Mouse (Mus musculus) ovary, postnatal 10 days (tissue): Measurements from ENCODE around the gene Mettl24.
"Not testable (repeated sequence)": the region's sequence is repeated elsewhere in the genome, so short reads cannot be mapped to it uniquely, and the experiment has no call there.

ENCODE experiments used
- DNase-seq: peaks from one replicate; pipeline ENCODE4 v3.0.0; 2022; ENCODE audit warnings: low spot score

Gene Mettl24

DNA sequence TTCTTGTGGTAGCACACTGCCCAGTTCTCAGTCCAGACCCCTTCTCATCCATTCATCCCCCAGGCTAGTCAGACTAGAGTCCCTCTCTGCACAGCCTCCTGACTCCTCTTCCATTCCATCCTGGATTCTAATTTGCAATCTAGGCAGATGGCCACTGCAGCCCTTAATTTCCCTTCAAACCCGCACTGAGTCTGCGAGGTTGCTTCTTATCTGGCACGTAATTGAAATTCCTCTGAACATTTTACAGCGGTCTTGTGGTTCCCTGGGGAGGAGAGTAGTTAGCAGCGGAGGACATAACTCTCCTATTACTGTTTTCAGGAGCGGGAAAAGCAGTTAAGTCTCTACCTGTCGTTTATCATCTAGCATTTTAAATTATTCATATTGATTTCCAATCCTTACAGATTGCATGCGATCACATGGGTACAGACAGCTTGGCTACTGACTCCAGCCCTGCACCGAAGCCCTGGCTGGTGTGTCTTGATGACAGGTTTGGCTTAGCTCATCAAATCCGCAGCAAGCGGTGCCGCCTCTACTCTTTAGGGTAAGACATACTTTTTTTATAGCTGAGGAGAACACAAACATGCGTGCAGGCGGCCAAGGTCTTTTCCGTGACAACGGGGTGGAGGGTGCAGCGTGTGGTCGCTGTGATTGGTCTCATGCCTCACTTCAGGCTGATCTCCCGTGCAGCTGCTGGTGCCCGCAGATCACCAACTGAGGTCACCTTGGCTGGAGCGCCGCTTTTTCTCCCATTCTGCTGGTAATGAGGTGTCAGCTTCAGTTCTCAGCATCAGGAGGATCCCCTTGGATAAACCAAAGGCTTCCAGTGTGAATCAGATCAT is 54.4 kb downstream of the Mettl24 start:
- no peak for DNase-seq

DNA sequence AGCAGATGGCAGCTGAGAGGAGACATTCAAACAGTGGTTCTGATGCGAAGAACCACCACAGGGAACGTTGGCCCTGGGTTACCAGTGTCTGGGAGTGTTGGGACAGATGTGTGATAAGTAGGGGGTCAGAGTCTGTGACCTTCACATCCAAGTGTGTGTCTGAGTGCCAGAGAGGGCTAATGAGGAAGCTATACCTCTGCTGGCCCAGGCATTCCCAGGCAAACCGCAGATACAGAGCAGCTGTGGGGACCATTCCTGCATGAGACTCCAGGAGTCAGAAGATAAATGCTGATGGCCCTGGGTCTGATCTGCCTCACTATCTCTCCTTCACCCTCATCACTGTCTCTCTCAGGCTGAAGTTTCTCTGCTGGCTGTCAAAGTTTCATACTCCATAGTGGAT is 57.6 kb downstream of the Mettl24 start:
- no peak for DNase-seq

DNA sequence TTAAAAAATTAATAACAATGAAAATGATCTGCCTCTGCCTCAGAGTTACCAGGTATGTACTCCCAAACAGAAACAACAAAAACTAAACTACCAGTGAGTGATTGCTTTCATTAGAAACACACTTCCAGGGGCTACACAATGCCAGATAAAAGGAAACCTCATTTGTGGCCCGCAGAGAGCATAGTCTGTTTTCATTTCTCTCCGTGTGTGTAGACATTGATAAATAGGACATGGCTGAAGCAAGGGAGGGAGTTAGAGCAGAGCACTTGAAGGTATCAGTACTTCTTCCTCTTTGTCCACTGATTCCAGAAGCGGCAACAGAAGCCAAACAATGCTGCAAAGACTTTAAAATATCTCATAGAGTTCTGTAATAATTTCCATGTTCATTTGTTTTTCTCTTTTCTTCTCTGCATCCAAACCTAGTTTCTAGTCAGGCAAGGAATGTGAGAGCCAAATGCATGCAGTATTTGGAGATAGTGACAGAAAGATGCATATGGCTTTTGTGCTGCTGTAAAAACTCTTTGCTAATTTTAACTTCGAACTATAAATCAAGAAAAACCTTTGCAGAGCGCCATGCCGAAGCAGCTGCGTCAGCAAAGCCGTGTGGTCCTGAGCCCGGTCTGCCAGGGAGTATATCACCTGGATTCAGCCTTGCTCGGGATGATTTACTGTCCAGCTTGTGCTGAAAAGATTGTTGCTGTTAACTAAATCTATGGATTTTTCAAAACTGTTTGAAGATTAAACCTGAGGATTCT is 67.4 kb downstream of the Mettl24 start:
- no peak for DNase-seq

DNA sequence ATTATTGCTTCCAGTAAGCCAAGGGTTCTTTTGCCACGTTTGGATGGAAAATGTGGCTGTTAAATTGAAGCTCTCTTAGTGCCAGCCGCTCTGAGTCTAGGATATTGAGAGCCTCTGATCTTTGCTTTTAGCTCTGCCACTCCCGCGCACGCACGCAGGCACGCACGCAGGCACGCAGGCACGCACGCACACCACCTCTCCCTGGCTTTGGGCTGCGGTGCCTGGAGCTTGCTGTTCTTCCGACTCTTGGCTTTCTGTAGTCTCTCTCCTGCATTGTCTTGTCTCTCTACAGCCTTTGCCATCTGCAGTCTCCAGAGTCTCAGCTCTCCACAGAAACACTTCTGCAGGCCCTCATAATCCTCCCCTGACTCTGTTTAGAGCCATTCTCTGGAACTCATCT is 68.1 kb downstream of the Mettl24 start:
- DNase-seq = no peak

DNA sequence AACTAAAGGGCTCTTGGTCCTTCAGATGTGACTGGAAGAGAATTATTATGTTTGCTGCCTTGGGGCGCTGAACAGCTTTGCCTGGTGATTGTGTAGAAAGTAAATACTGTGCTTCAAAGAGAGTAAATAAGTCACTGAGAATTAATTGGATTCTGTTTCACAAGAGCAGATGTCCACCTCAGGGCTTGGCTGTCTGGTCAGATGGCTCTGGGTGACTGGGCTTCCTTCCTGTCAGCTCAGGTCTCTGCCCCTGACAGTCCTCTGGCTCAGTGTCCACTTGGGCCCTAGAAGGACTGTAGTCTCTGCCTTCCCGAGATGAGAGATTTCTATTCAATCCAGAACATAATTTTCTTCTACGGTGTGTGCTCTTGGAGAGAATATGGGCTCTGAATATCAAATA is 70.0 kb downstream of the Mettl24 start:
- no peak for DNase-seq

DNA sequence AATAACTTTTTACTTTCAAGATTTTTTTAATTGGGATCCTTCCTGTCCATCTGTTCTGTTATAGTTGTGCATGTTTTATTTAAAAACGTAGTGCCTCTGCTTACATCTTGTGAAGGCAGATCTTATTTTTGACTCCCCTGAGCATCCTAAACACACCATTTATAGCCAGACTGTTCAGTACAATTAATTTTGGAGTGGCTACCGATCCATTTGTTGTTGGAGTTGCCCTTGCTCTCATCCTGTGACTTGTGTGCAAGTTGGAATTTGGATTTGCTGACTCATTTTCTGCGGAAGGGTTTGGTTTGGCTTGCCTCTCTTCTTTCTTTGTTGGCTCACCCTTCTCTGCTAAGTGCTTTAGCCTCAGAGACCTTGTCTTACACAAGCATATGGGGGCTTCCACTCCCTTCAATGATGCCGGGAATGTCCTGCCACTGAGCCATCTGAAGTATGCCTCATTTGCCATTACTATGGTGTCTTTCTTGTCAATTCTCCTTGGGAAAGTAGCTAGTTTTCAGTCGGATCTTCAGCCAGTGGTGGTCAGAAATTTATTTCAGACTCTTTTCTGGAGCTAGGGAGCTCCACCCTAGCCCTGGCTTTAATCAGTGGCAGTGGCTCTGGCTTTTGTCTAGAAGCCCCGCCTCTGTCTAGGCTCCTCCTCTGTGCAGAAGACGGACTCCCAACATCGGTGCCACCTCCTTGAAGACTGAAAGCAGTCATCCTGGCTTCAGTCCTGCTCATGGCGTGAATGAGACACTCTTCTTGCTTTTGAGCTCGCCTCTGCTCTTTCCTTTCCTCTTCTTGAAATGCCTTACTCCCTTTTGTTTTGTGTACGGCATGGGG is 75.3 kb downstream of the Mettl24 start:
- DNase-seq = no peak

DNA sequence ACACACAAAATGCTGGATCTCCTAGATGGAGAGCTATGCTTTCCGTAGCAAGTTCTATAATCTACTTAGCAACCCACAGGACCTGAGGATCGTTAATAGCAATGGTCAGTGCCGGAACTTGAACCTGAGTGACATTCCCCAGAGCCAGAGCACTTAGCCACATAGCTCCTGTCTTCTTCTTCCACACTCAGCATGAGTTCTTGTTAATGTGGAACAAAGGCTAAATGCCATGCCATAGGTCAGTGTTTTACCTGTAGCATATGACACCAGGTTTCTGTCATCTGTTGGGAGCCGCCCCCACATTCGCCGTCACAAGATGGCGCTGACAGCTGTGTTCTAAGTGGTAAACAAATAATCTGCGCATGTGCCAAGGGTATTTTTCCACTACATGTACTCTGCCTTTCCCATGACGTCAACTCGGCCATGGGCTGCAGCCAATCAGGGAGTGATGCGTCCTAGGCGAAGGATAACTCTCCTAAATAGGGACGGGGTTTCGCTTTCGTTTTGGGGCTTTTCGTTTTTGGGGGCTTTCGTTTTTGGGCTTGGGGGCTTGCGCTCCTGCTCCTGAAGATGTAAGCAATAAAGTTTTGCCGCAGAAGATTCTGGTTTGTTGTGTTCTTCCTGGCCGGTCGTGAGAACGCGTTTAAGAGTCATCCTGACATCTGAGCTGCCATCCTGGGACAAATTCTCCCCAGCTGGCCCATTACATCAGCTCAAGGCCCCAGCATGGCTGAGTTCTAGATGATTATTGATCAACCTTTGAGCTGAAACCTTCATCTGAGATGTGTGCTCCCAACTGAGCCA is 76.5 kb downstream of the Mettl24 start:
- DNase-seq = not testable (repeated sequence)

DNA sequence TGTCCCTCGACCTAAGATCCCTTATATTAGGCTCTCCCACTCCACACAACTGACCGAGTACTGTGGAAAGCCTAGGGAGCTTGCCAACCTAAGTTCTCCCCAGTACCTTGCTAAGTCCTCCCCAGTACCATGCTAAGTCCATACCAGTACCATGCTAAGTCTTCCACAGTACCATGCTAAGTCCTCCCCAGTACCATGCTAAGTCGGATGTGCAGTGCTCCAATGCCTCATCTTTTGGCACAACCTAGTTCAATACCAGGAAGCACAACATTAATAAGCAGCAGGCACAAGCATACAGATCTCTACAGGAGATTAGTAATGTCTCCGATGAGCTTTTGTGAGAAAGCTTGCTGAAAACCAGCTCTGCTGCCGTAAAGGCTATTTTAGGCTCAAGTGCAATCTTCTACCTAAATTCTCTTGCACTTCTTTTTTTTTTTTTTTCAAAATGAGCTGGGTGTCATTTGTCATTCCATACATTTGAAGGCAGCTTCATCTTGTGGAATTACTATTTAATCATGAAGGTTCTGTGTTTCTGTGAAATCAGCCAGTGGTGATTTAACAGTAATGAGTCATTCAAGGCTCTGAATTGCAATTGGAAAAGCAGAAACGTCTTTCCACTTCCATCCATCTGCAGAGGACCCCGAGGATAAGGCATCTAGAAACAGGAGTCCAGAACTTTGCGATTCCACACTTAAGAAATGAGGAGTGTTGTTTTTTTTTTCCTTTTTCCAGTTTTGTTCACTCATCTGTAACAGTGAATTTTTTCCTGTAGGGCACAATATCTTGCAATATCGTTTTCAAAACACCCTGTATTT is 77.3 kb downstream of the Mettl24 start:
- DNase-seq = no peak

DNA sequence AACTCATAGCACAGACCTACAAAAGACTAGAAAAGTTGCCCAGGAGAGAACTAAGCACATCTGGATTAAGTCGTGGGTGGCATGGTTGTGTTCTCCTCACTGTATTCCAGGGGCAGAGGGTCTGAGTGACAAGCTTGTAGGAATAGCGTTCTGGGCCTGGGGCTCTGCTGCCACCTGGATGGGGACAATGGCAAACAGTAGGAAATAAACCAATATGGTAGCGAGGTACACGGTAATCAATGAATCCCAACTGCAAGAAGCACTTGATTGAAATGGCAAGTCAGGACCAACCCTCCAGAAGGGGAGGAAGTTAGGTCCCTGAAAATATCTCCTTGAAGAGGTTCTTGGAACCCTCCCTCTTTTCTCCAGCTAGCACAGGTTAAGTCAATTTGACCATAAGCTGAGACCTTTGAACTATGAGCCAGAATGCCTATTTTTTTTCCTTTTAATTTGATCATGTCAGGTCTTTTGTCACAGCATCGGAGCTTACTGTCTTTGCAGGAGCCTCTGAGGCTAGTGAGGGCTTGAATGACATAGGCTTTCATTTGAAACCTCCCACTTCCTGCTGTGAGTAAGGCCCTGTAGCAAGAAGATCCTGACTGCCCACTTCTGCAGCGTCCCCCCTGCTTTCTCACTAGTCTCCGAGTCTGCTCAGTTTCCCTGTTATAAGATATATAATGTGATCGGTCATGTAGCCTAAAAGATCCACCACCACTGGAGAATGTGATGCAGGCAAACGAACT is 78.1 kb downstream of the Mettl24 start:
- no peak for DNase-seq

DNA sequence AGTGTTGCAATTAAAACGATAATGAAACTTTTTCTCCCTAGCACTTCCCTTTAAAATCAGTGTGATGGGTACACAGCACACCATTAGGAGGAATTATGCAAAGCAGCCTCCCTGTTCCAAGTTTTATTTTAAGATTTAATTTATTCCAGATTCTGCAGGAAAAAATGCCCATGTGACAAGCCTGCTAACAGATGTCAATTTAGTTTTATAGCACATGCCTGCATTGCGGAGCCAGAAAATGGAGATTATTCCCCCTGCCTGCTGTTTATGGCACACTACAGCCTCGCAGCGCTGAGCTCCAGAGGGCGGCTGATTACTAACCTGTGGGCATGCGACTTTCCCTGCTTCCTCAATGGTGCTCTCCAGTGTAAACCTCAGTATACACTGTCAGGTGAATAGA is 79.5 kb downstream of the Mettl24 start:
- no peak for DNase-seq

DNA sequence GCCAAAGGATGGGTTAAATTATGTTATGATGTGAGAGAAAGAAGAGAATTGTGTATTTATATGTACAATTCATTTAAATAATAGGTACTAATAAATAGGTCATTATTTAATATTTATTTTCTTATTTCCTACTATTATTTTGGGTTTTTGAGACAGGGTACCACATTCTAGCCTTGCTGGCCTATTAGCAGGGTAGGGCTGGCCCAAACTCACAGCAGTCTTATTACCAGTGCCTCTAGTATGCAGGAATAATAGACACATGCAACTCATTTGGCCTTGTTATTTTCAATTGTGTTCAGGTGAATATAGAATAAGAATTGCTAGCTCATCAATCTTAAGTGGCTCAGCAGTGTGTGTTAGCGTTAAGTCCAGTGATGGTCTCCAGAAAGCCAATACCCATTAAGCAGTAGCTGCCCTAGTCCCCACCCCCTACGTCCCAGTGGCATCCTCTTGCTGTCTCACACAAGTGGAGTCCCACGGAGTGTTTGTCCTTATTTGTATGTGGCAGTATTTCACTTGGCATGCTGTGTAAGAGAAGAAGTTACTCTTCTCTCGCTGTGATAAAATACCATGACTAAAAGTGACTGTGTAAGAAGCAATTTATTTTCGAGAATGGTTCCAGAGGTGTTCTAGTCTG is 80.1 kb downstream of the Mettl24 start:
- no peak for DNase-seq

DNA sequence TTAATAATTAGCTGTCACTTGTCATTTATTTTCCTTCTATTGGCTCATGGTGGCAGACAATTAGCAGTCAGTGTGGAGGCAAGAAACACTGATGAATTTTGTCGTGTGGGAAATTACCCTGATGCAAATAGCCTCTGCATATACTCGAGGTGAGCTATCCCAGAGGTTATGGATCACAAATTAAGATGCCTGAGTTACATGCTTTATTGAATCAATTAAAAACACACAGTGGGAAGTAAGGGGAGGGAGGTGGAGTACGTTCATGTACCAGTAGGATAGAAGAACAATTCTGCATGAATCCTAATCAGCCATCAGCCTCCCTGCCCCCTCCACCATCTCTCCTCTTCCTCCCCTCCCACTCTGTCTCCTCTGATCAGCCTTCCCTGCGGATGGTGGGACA is 89.2 kb downstream of the Mettl24 start:
- no peak for DNase-seq

DNA sequence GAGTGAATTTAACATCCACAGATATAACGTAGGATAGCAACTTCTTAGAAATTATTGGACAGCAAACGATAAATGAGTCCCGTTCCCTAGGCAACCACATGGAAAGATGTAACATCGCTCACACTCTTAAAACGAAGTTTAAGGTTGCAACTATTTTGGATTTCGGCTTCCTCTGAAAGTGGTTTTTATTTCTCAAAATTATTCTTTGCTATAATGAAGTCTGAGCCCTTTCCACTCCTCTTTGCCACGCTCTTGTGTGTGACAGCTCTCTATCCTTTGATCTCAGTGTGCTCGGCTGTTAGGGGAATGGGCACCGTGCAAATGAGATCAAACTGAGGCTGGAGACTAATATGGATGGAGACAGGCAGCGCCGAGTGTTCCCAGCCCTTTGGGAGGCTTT is 92.1 kb downstream of the Mettl24 start:
- no peak for DNase-seq

DNA sequence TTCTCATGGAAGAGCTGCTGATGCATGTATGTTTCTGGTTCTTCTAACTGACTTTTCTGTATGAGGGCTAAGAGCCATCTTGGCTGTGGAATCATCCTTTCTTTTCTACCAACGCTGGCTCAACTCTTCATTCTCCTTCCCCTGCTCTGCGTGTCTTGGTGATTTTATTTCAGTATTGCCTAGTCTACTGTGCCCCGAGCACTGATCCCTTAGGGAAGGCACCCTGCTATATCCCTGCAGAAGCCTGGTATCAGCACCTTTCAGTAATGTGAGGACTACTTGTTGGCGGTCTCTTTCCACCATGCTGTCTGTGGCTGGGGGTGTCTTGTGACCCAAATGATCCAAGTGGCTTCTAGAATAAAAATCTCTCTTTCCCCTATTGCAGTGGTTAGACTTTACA is 92.6 kb downstream of the Mettl24 start:
- no peak for DNase-seq

DNA sequence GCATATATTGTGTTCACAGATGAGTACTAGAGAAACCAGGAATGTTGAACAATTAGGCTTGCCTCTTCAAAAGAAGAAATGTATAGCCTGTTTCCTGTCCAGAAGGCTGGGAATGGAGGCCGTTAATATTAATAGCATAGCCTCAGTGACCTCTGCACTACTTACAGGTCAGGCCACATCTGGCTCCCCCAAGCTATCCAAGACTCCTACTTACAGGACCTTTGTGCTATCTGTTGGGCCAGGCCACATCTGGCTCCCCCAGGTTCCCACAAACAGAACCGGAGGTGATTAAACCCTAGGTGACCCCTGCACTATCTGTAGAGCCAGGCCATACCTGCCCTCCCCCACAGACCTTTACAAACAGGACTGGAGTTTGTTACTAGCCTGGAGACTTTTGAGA is 94.1 kb downstream of the Mettl24 start:
- DNase-seq = no peak

DNA sequence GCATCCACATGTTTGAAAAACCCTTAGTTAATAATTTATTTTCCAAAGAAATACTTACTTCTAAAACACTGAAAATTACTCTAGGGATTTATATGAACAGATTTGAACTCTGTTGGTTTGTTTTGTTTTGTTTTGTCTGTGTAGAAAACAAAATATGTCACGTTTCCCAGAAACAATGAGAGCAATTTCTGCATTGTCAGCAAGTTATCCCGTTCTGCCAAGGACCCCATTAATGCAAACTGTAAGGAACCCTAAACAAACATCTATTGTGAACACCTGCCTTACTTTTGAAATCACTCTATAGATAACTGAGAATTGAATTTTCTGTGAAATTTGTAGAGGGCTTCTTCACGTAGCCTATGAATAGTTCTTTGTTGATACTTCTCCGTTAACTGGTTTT is 95.4 kb downstream of the Mettl24 start:
- no peak for DNase-seq

DNA sequence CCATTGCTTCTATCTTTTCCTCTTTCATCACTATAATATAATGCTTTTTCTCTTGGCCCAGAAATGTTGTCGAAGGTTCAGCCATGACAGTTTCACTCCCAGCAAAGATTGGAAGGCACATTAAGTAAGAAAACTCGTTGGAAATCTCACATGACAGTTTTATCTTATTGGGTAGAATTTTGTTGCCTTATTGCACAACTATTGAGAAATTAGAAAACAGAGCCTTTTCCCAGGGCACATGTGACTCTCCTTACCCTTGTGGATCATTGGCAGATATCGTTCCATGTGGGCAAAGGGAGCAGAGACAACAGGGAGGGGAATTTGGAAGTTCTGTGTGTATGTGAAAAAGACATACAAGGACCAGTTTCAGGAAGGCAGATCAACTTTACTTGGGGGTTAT is 107.3 kb downstream of the Mettl24 start:
- DNase-seq = no peak

DNA sequence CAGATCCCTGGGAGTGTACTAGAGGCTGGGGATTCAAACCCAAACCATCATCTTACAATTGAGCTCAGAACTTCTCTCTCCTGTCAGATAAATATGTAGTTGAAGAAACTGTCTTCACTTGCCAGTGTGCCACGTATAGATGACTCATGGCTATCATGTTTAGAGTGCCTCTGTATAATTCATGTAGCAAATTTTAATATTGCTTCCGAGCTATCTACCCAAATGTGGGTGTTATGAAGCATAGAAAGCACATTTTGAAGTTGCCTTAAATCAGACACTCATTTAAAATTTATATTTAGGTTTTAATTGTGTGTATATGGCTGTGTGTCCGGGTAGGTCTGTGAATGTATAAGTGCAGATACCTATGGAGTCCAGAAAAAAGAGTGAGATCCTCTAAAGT is 109.0 kb downstream of the Mettl24 start:
- no peak for DNase-seq

DNA sequence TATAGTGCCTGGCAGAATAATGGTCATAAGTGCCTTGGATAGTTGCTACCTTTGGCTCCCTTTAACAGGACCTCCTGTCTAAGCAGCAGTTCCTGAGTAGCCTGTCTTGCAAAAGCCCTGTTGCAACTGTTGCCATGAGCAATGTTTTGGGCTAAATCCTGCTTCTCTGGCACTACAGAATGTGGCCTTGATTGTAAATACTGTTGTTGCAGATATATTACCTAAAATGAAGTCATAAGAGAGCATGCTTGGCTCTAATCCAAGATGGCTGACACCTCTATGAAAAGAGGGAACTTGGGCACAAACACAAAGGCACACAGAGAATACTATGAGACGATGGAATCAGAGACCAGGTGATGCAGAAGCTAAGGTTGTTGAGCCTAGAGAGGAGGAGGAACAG is 122.1 kb downstream of the Mettl24 start:
- no peak for DNase-seq

DNA sequence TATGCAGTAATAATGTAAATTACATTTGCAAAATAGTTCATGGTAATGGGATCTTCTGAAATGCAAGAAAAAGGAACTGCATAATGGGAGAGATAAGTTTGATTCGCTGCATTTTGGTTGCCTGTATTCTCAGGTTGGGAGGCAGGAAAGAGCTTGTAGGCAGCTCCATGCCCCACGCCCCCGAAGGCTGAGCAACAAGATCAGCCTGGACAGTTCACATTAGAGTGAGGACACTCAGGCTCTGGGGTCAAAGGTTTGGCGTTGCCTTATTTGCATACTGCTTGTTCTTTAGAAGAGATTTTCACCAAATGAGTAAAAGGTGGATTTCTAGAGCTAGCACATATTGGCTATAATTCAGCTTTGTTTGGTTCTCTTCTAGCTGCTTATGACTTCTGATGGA is 123.1 kb downstream of the Mettl24 start:
- no peak for DNase-seq
